In the genomic region with DNA sequence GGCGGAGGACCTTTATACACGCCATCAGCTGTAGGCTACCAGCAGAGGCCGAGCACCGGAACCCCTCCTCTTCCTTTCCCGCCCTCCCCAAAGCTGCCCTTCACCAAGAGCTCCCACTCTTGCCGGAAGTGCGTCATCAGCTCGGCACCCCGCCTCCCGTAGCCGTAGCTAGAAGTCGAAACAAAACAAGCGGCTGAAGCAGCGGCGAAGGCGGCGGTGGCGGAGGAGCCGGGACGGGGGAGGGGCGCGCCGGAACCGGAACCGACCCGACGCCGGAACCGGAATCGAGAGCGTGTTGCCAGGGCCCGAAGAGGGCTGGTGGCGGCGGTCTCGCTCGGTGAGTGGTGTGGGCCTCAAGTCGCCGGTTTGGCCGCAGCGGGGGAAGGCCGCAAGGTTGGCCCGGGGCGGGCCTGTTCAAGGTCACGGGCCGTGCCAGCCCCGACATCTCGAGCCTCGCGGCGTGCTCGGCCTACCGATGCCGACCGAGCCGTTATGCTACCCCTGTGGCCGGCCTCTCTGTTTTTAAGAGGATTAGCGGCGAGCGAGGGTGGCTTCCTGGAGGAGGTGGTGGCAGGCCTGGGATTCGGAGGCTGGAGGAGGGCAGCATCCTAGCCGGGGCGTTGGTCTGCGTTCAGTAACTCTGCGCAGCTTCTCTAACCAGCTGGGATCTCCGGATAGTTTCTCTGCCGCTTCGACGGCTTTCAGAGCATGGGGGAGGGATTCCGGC, we compare ENCODE assay signal across 1 mouse cellular context.
A peak's percentile ranks its signal among the peaks of the same experiment; 100 is the strongest.
TF ChIP-seq lines count a peak whose summit lies in the region.

A gene (plus strand): TSS at position 44 of the 727 bp plus-strand sequence.

TF ChIP-seq in CH12.LX, 34 proteins besides CTCF, POLR2A, EP300 and RAD21 (continued from another document):
- TF ChIP-seq MYC (IDR thresholded peaks at IDR 0.05; ENCODE audit: low read depth, low read length): 0 out of 2 replicates have a peak, but pooled peaks have one; percentile 22
- TF ChIP-seq POLR2AphosphoS2 (IDR thresholded peaks at IDR 0.05; ENCODE audit: low read depth, low read length): no peak
- peak; percentile 27; the same call in 1 of the 2 replicates for TF ChIP-seq ETS1 (conservative IDR thresholded peaks at IDR 0.05; ENCODE audit: low read depth, low read length)
- TF ChIP-seq NRF1 (IDR thresholded peaks at IDR 0.05; ENCODE audit: low read depth, low read length): peak; percentile 45; the same call in 1 of the 2 replicates
- TF ChIP-seq TBP (conservative IDR thresholded peaks at IDR 0.05; ENCODE audit: low read depth, low read length): 0 out of 2 replicates have a peak, but pooled peaks have one; percentile 61
- peak; percentile 79 for TF ChIP-seq MEF2A (IDR thresholded peaks at IDR 0.05; ENCODE audit: borderline replicate concordance, low read depth, low read length)
- TF ChIP-seq ELF1 (IDR thresholded peaks at IDR 0.05; ENCODE audit: low read depth, low read length): peak; percentile 86
- peak; percentile 74 for TF ChIP-seq ZMIZ1 (IDR thresholded peaks at IDR 0.05; ENCODE audit: low read depth, low read length)
- TF ChIP-seq NELFE (IDR thresholded peaks at IDR 0.05; ENCODE audit: low read depth, low read length): peak; percentile 87
- TF ChIP-seq RCOR1 (conservative IDR thresholded peaks at IDR 0.05; ENCODE audit: low read depth, low read length): peak; percentile 72; the same call in 1 of the 2 replicates
- peak; percentile 11; the same call in 1 of the 2 replicates for TF ChIP-seq BHLHE40 (IDR thresholded peaks at IDR 0.05; ENCODE audit: low read depth, low read length)
- no peak for TF ChIP-seq MAFK (IDR thresholded peaks at IDR 0.05; ENCODE audit: insufficient replicate concordance, low read length)
- TF ChIP-seq GABPA (IDR thresholded peaks at IDR 0.05; ENCODE audit: insufficient replicate concordance, low read depth, low read length): no peak; the same call in 1 of the 2 replicates
- TF ChIP-seq ZKSCAN1 (IDR thresholded peaks at IDR 0.05; ENCODE audit: borderline replicate concordance, low read depth, low read length): no peak
- TF ChIP-seq IRF4 (IDR thresholded peaks at IDR 0.05; ENCODE audit: low read depth, low read length): peak; percentile 70; the same call in 1 of the 2 replicates
- peak; percentile 77 for TF ChIP-seq TCF12 (IDR thresholded peaks at IDR 0.05; ENCODE audit: low read depth, low read length)
- peak; percentile 97 for TF ChIP-seq SIN3A (IDR thresholded peaks at IDR 0.05; ENCODE audit: low read length)
- peak; percentile 77 for TF ChIP-seq MXI1 (IDR thresholded peaks at IDR 0.05; ENCODE audit: low read depth, low read length)
- TF ChIP-seq CHD1 (IDR thresholded peaks at IDR 0.05; ENCODE audit: low read depth, low read length): no peak
